Mouse (Mus musculus): ENCODE results near the gene Tex11. TPM values are rescaled to one million over a fixed set of nuclear protein-coding genes. Genes with fewer than 3 reads are reported as not detected.

Tex11 gene
- polyA plus RNA-seq, 2 experiments: 0.04 to 0.05 TPM

- H3K9me3 ChIP-seq (ENCODE audit: control insufficient read depth, low read length): no peaks in the 10 kb centered on the region
- H3K36me3 ChIP-seq (replicated peaks; ENCODE audit: control insufficient read depth, insufficient read depth, low read depth): no peaks in the 10 kb centered on the region
- TF ChIP-seq CTCF (IDR thresholded peaks at IDR 0.05; ENCODE audit: low read depth): no peak
- TF ChIP-seq EP300 (IDR thresholded peaks at IDR 0.05; ENCODE audit: low read depth): no peak
- no peak overlapping the region for H3K4me2 ChIP-seq (ENCODE audit: low read depth)
- H3K27ac ChIP-seq: no peak overlapping the region
- H3K9ac ChIP-seq (replicated peaks): no peak overlapping the region
- no peaks in the 10 kb centered on the region for H3K27me3 ChIP-seq (ENCODE audit: control insufficient read depth, insufficient read depth, low read length)
- no peaks in the 10 kb centered on the region for H3K4me1 ChIP-seq (replicated peaks; ENCODE audit: control insufficient read depth in 2 of 2, insufficient read depth in 2 of 2, low read length in 1 of 2)
- DNase-seq (ENCODE audit: low read depth in 3 of 3, low spot score in 3 of 3): no peak
- 63% methylated on average over 1 of the region's 1 CpGs for WGBS (ENCODE audit: insufficient replicate concordance)
- H3K4me3 ChIP-seq (ENCODE audit: insufficient read depth in 1 of 2, low read depth in 2 of 2, low read length in 2 of 2): no peak overlapping the region
- ATAC-seq (ENCODE audit: insufficient read depth): no peak
Observed at GRCm38 (mm10) chrX:100821149-100821548, 238.3 kb downstream of the Tex11 start.

- ATAC-seq (ENCODE audit: insufficient read depth) (no peak), DNase-seq (ENCODE audit: low read depth in 3 of 3, low spot score in 3 of 3) (no peak)
- Histone ChIP-seq H3K9me3 (ENCODE audit: control insufficient read depth, low read length) (no peaks in the 10 kb centered on the region), H3K4me1 (replicated peaks; ENCODE audit: control insufficient read depth in 2 of 2, insufficient read depth in 2 of 2, low read length in 1 of 2) (no peaks in the 10 kb centered on the region), H3K4me2 (ENCODE audit: low read depth) (no peak overlapping the region), H3K27ac (no peak overlapping the region), H3K4me3 (ENCODE audit: insufficient read depth in 1 of 2, low read depth in 2 of 2, low read length in 2 of 2) (no peak overlapping the region), H3K36me3 (replicated peaks; ENCODE audit: control insufficient read depth, insufficient read depth, low read depth) (no peaks in the 10 kb centered on the region), H3K9ac (replicated peaks) (no peak overlapping the region), H3K27me3 (ENCODE audit: control insufficient read depth, insufficient read depth, low read length) (no peaks in the 10 kb centered on the region)
- TF ChIP-seq EP300 (IDR thresholded peaks at IDR 0.05; ENCODE audit: low read depth) (no peak), CTCF (IDR thresholded peaks at IDR 0.05; ENCODE audit: low read depth) (no peak)
- WGBS (ENCODE audit: insufficient replicate concordance): 70% methylated on average over 9 of the region's 9 CpGs
Observed at GRCm38 (mm10) chrX:100818681-100819080, 240.8 kb downstream of the Tex11 start.

GRCm38 (mm10) chrX:100815766-100816165 lies 243.7 kb downstream of the Tex11 start:
- ATAC-seq (ENCODE audit: insufficient read depth) (no peak), DNase-seq (ENCODE audit: low read depth in 3 of 3, low spot score in 3 of 3) (no peak)
- no peaks in the 10 kb centered on the region for H3K36me3 ChIP-seq (replicated peaks; ENCODE audit: control insufficient read depth, insufficient read depth, low read depth)
- WGBS (ENCODE audit: insufficient replicate concordance): 82% methylated on average over 7 of the region's 7 CpGs
- H3K4me3 ChIP-seq (ENCODE audit: insufficient read depth in 1 of 2, low read depth in 2 of 2, low read length in 2 of 2): no peak overlapping the region
- no peaks in the 10 kb centered on the region for H3K27me3 ChIP-seq (ENCODE audit: control insufficient read depth, insufficient read depth, low read length)
- TF ChIP-seq EP300 (IDR thresholded peaks at IDR 0.05; ENCODE audit: low read depth): no peak
- TF ChIP-seq CTCF (IDR thresholded peaks at IDR 0.05; ENCODE audit: low read depth): no peak
- no peak overlapping the region for H3K27ac ChIP-seq
- H3K4me2 ChIP-seq (ENCODE audit: low read depth): no peak overlapping the region
- H3K9ac ChIP-seq (replicated peaks): no peak overlapping the region
- no peaks in the 10 kb centered on the region for H3K4me1 ChIP-seq (replicated peaks; ENCODE audit: control insufficient read depth in 2 of 2, insufficient read depth in 2 of 2, low read length in 1 of 2)
- H3K9me3 ChIP-seq (ENCODE audit: control insufficient read depth, low read length): no peaks in the 10 kb centered on the region

- Histone ChIP-seq H3K4me2 (ENCODE audit: low read depth) (no peak overlapping the region), H3K27ac (no peak overlapping the region), H3K36me3 (replicated peaks; ENCODE audit: control insufficient read depth, insufficient read depth, low read depth) (no peaks in the 10 kb centered on the region), H3K4me3 (ENCODE audit: insufficient read depth in 1 of 2, low read depth in 2 of 2, low read length in 2 of 2) (no peak overlapping the region), H3K27me3 (ENCODE audit: control insufficient read depth, insufficient read depth, low read length) (no peaks in the 10 kb centered on the region), H3K9ac (replicated peaks) (no peak overlapping the region), H3K4me1 (replicated peaks; ENCODE audit: control insufficient read depth in 2 of 2, insufficient read depth in 2 of 2, low read length in 1 of 2) (no peaks in the 10 kb centered on the region), H3K9me3 (ENCODE audit: control insufficient read depth, low read length) (no peaks in the 10 kb centered on the region)
- ATAC-seq (ENCODE audit: insufficient read depth) (no peak), DNase-seq (ENCODE audit: low read depth in 3 of 3, low spot score in 3 of 3) (no peak)
- TF ChIP-seq CTCF (IDR thresholded peaks at IDR 0.05; ENCODE audit: low read depth): no peak
- 42% methylated on average over 8 of the region's 8 CpGs for WGBS (ENCODE audit: insufficient replicate concordance)
Observed at GRCm38 (mm10) chrX:100814139-100814538, 245.3 kb downstream of the Tex11 start.

- H3K9me3 ChIP-seq (ENCODE audit: control insufficient read depth, low read length): no peaks in the 10 kb centered on the region
- no peaks in the 10 kb centered on the region for H3K36me3 ChIP-seq (replicated peaks; ENCODE audit: control insufficient read depth, insufficient read depth, low read depth)
- H3K4me2 ChIP-seq (ENCODE audit: low read depth): no peak overlapping the region
- no peak for TF ChIP-seq CTCF (IDR thresholded peaks at IDR 0.05; ENCODE audit: low read depth)
- TF ChIP-seq EP300 (IDR thresholded peaks at IDR 0.05; ENCODE audit: low read depth): no peak
- H3K27ac ChIP-seq: no peak overlapping the region
- no peak for DNase-seq (ENCODE audit: low read depth in 3 of 3, low spot score in 3 of 3)
- H3K27me3 ChIP-seq (ENCODE audit: control insufficient read depth, insufficient read depth, low read length): no peaks in the 10 kb centered on the region
- H3K9ac ChIP-seq (replicated peaks): no peak overlapping the region
- ATAC-seq (ENCODE audit: insufficient read depth): no peak
- no peak overlapping the region for H3K4me3 ChIP-seq (ENCODE audit: insufficient read depth in 1 of 2, low read depth in 2 of 2, low read length in 2 of 2)
- WGBS (ENCODE audit: insufficient replicate concordance): 84% methylated on average over 4 of the region's 4 CpGs
- H3K4me1 ChIP-seq (replicated peaks; ENCODE audit: control insufficient read depth in 2 of 2, insufficient read depth in 2 of 2, low read length in 1 of 2): no peaks in the 10 kb centered on the region
Observed at GRCm38 (mm10) chrX:100811129-100811528, 248.3 kb downstream of the Tex11 start.
